Mouse (Mus musculus): ENCODE results near the gene Gm20388. TPM values are rescaled to one million over a fixed set of nuclear protein-coding genes. Genes with fewer than 3 reads are reported as not detected.
A peak's percentile ranks its signal among the peaks of the same experiment; 100 is the strongest.
"Not testable (repeated sequence)": the region's sequence is repeated elsewhere in the genome, so short reads cannot be mapped to it uniquely, and the experiment has no call there.

The Gm20388 gene
- polyA plus RNA-seq, 2 experiments = 8.5 TPM; not detected in 1

- no peak for DNase-seq (ENCODE audit: low read depth in 3 of 3, low spot score in 3 of 3)
- Histone ChIP-seq H3K4me2 (ENCODE audit: low read depth) (no peak overlapping the region), H3K27ac (no peak overlapping the region), H3K4me1 (replicated peaks; ENCODE audit: control insufficient read depth in 2 of 2, insufficient read depth in 2 of 2, low read length in 1 of 2) (no peaks in the 10 kb centered on the region), H3K9me3 (ENCODE audit: control insufficient read depth, low read length) (no peaks in the 10 kb centered on the region), H3K27me3 (ENCODE audit: control insufficient read depth, insufficient read depth, low read length) (no peaks in the 10 kb centered on the region), H3K4me3 (ENCODE audit: insufficient read depth in 1 of 2, low read depth in 2 of 2, low read length in 2 of 2) (no peak overlapping the region), H3K36me3 (replicated peaks; ENCODE audit: control insufficient read depth, insufficient read depth, low read depth) (no peaks in the 10 kb centered on the region), H3K9ac (replicated peaks) (no peak overlapping the region)
- WGBS (ENCODE audit: insufficient replicate concordance) = 73% methylated on average over 12 of the region's 12 CpGs
- TF ChIP-seq CTCF (IDR thresholded peaks at IDR 0.05; ENCODE audit: low read depth) (no peak), EP300 (IDR thresholded peaks at IDR 0.05; ENCODE audit: low read depth) (no peak)
- no peak for ATAC-seq (ENCODE audit: insufficient read depth)
Measured at GRCm38 (mm10) chr8:121663101-121663500, 1752.5 kb downstream of the Gm20388 start.

DNA sequence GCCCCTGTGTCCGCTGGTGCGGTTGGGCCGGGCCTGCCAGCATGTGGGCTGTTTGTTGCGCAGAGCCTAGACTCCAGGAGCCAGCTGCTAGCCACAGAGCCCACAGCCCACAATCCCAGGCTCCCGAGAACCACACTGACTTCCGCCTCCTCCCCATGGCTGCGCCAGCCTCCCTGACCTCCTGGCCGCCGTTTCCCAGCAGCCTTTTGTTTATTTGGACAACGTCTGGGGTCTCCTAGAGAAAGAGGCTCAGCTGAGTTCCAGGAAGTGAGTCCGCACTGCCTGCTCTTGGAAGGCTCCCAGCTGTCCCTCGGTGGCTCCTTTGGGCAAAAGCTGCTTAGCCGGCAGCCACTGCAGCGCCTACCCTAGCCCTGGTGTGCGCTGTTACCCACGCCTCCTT lies 1754.7 kb downstream of the Gm20388 start:
- H3K4me1 ChIP-seq (replicated peaks; ENCODE audit: control insufficient read depth in 2 of 2, insufficient read depth in 2 of 2, low read length in 1 of 2) = no peaks in the 10 kb centered on the region
- no peaks in the 10 kb centered on the region for H3K36me3 ChIP-seq (replicated peaks; ENCODE audit: control insufficient read depth, insufficient read depth, low read depth)
- H3K4me3 ChIP-seq (ENCODE audit: insufficient read depth in 1 of 2, low read depth in 2 of 2, low read length in 2 of 2) = peak overlapping the region in 1 of 2 experiments; percentile 6; a peak in 1 of 4 replicates
- H3K27me3 ChIP-seq (ENCODE audit: control insufficient read depth, insufficient read depth, low read length) = no peaks in the 10 kb centered on the region
- peak overlapping the region; percentile 30 for H3K4me2 ChIP-seq (ENCODE audit: low read depth)
- DNase-seq (ENCODE audit: low read depth in 3 of 3, low spot score in 3 of 3) (no peak), ATAC-seq (ENCODE audit: insufficient read depth) (no peak)
- H3K27ac ChIP-seq = no peak overlapping the region
- TF ChIP-seq CTCF (IDR thresholded peaks at IDR 0.05; ENCODE audit: low read depth) (no peak), EP300 (IDR thresholded peaks at IDR 0.05; ENCODE audit: low read depth) (no peak)
- H3K9me3 ChIP-seq (ENCODE audit: control insufficient read depth, low read length) = no peaks in the 10 kb centered on the region
- H3K9ac ChIP-seq (replicated peaks) = no peak overlapping the region
- 1% methylated on average over 15 of the region's 16 CpGs for WGBS (ENCODE audit: insufficient replicate concordance)

DNA sequence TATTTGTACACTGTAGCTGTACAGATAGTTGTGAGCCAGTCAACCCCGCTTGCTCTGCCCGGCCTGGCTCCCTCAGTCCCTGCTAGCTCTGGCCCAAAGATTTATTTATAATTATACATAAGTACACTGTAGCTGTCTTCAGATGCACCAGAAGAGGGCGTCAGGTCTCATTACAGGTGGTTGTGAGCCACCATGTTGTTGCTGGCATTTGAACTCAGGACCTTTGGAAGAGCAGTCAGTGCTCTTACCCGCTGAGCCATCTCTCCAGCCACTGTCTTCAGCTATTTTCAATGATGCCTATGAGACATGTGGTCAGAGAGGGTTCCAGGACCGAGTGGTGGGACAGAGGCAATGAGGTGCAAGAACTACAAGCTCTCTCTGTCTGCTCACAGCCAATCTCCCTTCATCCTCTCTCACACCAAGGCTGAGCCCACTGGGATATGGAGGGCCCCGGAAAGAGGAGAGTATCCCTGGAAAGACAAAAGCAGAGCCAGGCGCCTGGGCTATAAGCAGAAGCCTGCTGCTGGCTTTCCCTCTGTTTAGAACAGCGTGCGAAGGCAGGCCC lies 1757.4 kb downstream of the Gm20388 start:
- not testable (repeated sequence) for H3K27ac ChIP-seq; H3K27me3 ChIP-seq (ENCODE audit: control insufficient read depth, insufficient read depth, low read length); H3K9ac ChIP-seq (replicated peaks); H3K36me3 ChIP-seq (replicated peaks; ENCODE audit: control insufficient read depth, insufficient read depth, low read depth); H3K4me2 ChIP-seq (ENCODE audit: low read depth); H3K4me1 ChIP-seq (replicated peaks; ENCODE audit: control insufficient read depth in 2 of 2, insufficient read depth in 2 of 2, low read length in 1 of 2); ATAC-seq (ENCODE audit: insufficient read depth); H3K4me3 ChIP-seq (ENCODE audit: insufficient read depth in 1 of 2, low read depth in 2 of 2, low read length in 2 of 2); DNase-seq (ENCODE audit: low read depth in 3 of 3, low spot score in 3 of 3); H3K9me3 ChIP-seq (ENCODE audit: control insufficient read depth, low read length)
- WGBS (ENCODE audit: insufficient replicate concordance) = 49% methylated on average over 9 of the region's 9 CpGs

DNA sequence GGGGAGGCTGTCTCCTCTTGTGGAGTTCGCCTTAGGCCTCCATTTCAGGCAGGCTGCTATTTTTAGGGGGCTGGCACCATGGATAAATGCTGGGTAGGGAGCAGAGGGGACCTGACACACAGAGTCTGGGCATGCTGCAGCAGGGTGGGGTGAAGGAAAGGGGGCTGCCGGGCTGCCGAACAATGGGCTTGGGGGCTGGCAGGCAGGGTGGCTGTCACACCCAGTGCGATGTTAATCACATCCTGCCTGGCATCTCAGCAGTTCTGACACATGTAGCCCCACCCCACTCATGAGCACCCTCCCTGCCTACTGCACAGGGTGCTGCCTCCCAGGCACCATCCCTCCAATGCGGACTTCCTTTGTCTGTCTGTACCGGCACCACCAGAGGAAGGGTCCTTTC lies 1757.9 kb downstream of the Gm20388 start:
- DNase-seq (ENCODE audit: low read depth in 3 of 3, low spot score in 3 of 3) = no peak
- WGBS (ENCODE audit: insufficient replicate concordance) = 16% methylated on average over 6 of the region's 6 CpGs
- Histone ChIP-seq H3K9me3 (ENCODE audit: control insufficient read depth, low read length) (no peaks in the 10 kb centered on the region), H3K27ac (no peak overlapping the region), H3K4me2 (ENCODE audit: low read depth) (no peak overlapping the region), H3K4me1 (replicated peaks; ENCODE audit: control insufficient read depth in 2 of 2, insufficient read depth in 2 of 2, low read length in 1 of 2) (no peaks in the 10 kb centered on the region), H3K9ac (replicated peaks) (no peak overlapping the region), H3K4me3 (ENCODE audit: insufficient read depth in 1 of 2, low read depth in 2 of 2, low read length in 2 of 2) (no peak overlapping the region), H3K27me3 (ENCODE audit: control insufficient read depth, insufficient read depth, low read length) (no peaks in the 10 kb centered on the region), H3K36me3 (replicated peaks; ENCODE audit: control insufficient read depth, insufficient read depth, low read depth) (no peaks in the 10 kb centered on the region)
- no peak for TF ChIP-seq EP300 (IDR thresholded peaks at IDR 0.05; ENCODE audit: low read depth)
- no peak for TF ChIP-seq CTCF (IDR thresholded peaks at IDR 0.05; ENCODE audit: low read depth)
- ATAC-seq (ENCODE audit: insufficient read depth) = no peak

- ATAC-seq (ENCODE audit: insufficient read depth) = no peak
Measured at GRCm38 (mm10) chr8:121669208-121669607, 1758.6 kb downstream of the Gm20388 start.

More at GRCm38 (mm10) chr8:121669208-121669607, 1758.6 kb downstream of the Gm20388 start:
- no peak for TF ChIP-seq CTCF (IDR thresholded peaks at IDR 0.05; ENCODE audit: low read depth)
- no peak for TF ChIP-seq EP300 (IDR thresholded peaks at IDR 0.05; ENCODE audit: low read depth)
- Histone ChIP-seq H3K4me3 (ENCODE audit: insufficient read depth in 1 of 2, low read depth in 2 of 2, low read length in 2 of 2) (no peak overlapping the region), H3K27ac (no peak overlapping the region), H3K27me3 (ENCODE audit: control insufficient read depth, insufficient read depth, low read length) (no peaks in the 10 kb centered on the region), H3K9ac (replicated peaks) (no peak overlapping the region), H3K4me2 (ENCODE audit: low read depth) (no peak overlapping the region), H3K9me3 (ENCODE audit: control insufficient read depth, low read length) (no peaks in the 10 kb centered on the region), H3K36me3 (replicated peaks; ENCODE audit: control insufficient read depth, insufficient read depth, low read depth) (no peaks in the 10 kb centered on the region), H3K4me1 (replicated peaks; ENCODE audit: control insufficient read depth in 2 of 2, insufficient read depth in 2 of 2, low read length in 1 of 2) (no peaks in the 10 kb centered on the region)
- 10% methylated on average over 8 of the region's 8 CpGs for WGBS (ENCODE audit: insufficient replicate concordance)
- DNase-seq (ENCODE audit: low read depth in 3 of 3, low spot score in 3 of 3) = no peak

Measured in liver, embryonic 14.5 days (tissue).